Mouse (Mus musculus) forebrain, postnatal 0 days (tissue): ENCODE measurements at regions not wholly inside any gene's neighbourhood (a gene's known extent, or its start where the extent isn't known, plus 50 kb on each side); places are given as distances from the start of the nearest gene placed in this dataset.

ENCODE experiments used
- ATAC-seq: fragments of 200-750 bp; cut with Nextera tagmentation; 2 replicates; pipeline ENCODE4 v1.8.0; 2017; ENCODE audit warnings: mild to moderate bottlenecking, moderate library complexity
- DNase-seq: peaks from one replicate; pipeline ENCODE4 v3.0.0-alpha.2; 2015
- H3K27ac ChIP-seq: fragments of 300-500 bp; sonication (generic); 2 replicates; pipeline ENCODE4 v1.5.1; 2014; ENCODE audit warnings: low read depth, mild to moderate bottlenecking, antibody characterized with exemption, low read length, moderate library complexity, mixed read lengths
- H3K27me3 ChIP-seq: fragments of 300-500 bp; sonication (generic); 2 replicates; pipeline ENCODE4 v1.6.1; 2014; ENCODE audit warnings: mild to moderate bottlenecking, low read length, mixed read lengths; ENCODE audit not compliant: insufficient read depth
- H3K36me3 ChIP-seq: fragments of 300-500 bp; sonication (generic); 2 replicates; pipeline ENCODE4 v1.6.1; 2014; ENCODE audit warnings: mild to moderate bottlenecking, moderate library complexity; ENCODE audit not compliant: insufficient read depth
- H3K4me1 ChIP-seq: fragments of 300-500 bp; sonication (generic); 2 replicates; pipeline ENCODE4 v1.6.1; 2014; ENCODE audit warnings: antibody characterized with exemption; ENCODE audit not compliant: insufficient read depth
- H3K4me2 ChIP-seq: fragments of 300-500 bp; sonication (generic); 2 replicates; pipeline ENCODE4 v1.6.1; 2014; ENCODE audit warnings: low read depth, mild to moderate bottlenecking, moderate library complexity
- H3K4me3 ChIP-seq: fragments of 300-500 bp; sonication (generic); 2 replicates; pipeline ENCODE4 v1.5.1; 2014; ENCODE audit warnings: low read depth, low read length, mixed read lengths
- H3K9ac ChIP-seq: fragments of 300-500 bp; sonication (generic); 2 replicates; pipeline ENCODE4 v1.6.1; 2014; ENCODE audit warnings: mild to moderate bottlenecking
- H3K9me3 ChIP-seq: fragments of 300-500 bp; sonication (generic); 2 replicates; pipeline ENCODE4 v1.6.1; 2016; ENCODE audit warnings: low read length
- CTCF ChIP-seq: sonication (generic); IDR thresholded peaks from 2 replicates; pipeline ENCODE4 v1.5.1; 2016; ENCODE audit warnings: antibody characterized with exemption, control low read depth, low read depth
- WGBS: fragments of 180-500 bp; shearing (Covaris S2); extraction: QIAGEN DNeasy Blood & Tissue Kit; methylation state at CpG from one replicate; pipeline ENCODE4 v1.1.7; 2014; 5-methylcytosine and 5-hydroxymethylcytosine counted together

- H3K4me3 ChIP-seq: no peak overlapping the region
- no peak overlapping the region for H3K4me2 ChIP-seq
- H3K9me3 ChIP-seq: no peaks in the 10 kb centered on the region
- DNase-seq (no peak), ATAC-seq (no peak)
- H3K4me1 ChIP-seq: no peaks in the 10 kb centered on the region
- H3K36me3 ChIP-seq: no peaks in the 10 kb centered on the region
- H3K9ac ChIP-seq: no peak overlapping the region
- no peaks in the 10 kb centered on the region for H3K27me3 ChIP-seq
- no peak overlapping the region for H3K27ac ChIP-seq
- TF ChIP-seq CTCF: no peak
- 77% methylated on average over 4 of the region's 4 CpGs for WGBS
Observed at GRCm38 (mm10) chr4:105641582-105641981, 148.1 kb upstream of the Gm12728 start.

- no peak for DNase-seq
- 34% methylated on average over 7 of the region's 7 CpGs for WGBS
- H3K4me3 ChIP-seq: no peak overlapping the region
- H3K9ac ChIP-seq: no peak overlapping the region
- no peak for TF ChIP-seq CTCF
- no peak overlapping the region for H3K4me2 ChIP-seq
- H3K27me3 ChIP-seq: no peaks in the 10 kb centered on the region
- H3K36me3 ChIP-seq: no peaks in the 10 kb centered on the region
- no peaks in the 10 kb centered on the region for H3K9me3 ChIP-seq
- ATAC-seq: no peak
- no peak overlapping the region for H3K27ac ChIP-seq
- no peaks in the 10 kb centered on the region for H3K4me1 ChIP-seq
Observed at GRCm38 (mm10) chr4:105648820-105649446, 140.7 kb upstream of the Gm12728 start.

- Histone ChIP-seq H3K4me3 (no peak overlapping the region), H3K36me3 (no peaks in the 10 kb centered on the region), H3K9me3 (no peaks in the 10 kb centered on the region), H3K9ac (no peak overlapping the region), H3K4me1 (no peaks in the 10 kb centered on the region), H3K27ac (no peak overlapping the region), H3K27me3 (no peaks in the 10 kb centered on the region), H3K4me2 (no peak overlapping the region)
- 86% methylated on average over 2 of the region's 2 CpGs for WGBS
- TF ChIP-seq CTCF: no peak
- DNase-seq: no peak
- ATAC-seq: no peak
Observed at GRCm38 (mm10) chr4:105649447-105649833, 140.2 kb upstream of the Gm12728 start.

GRCm38 (mm10) chr4:105656071-105656655, 133.5 kb upstream of the Gm12728 start:
- ATAC-seq (no peak), DNase-seq (no peak)
- Histone ChIP-seq H3K4me1 (no peaks in the 10 kb centered on the region), H3K4me2 (no peak overlapping the region), H3K9me3 (no peaks in the 10 kb centered on the region), H3K27ac (no peak overlapping the region), H3K4me3 (no peak overlapping the region), H3K36me3 (no peaks in the 10 kb centered on the region), H3K27me3 (no peaks in the 10 kb centered on the region), H3K9ac (no peak overlapping the region)
- no peak for TF ChIP-seq CTCF
- WGBS: 66% methylated on average over 5 of the region's 5 CpGs

- Histone ChIP-seq H3K4me2 (no peak overlapping the region), H3K9me3 (no peaks in the 10 kb centered on the region), H3K4me3 (no peak overlapping the region), H3K27ac (no peak overlapping the region), H3K36me3 (no peaks in the 10 kb centered on the region), H3K27me3 (no peaks in the 10 kb centered on the region), H3K9ac (no peak overlapping the region), H3K4me1 (no peaks in the 10 kb centered on the region)
- no peak for TF ChIP-seq CTCF
- no peak for DNase-seq
- no peak for ATAC-seq
- WGBS: 73% methylated on average over 3 of the region's 3 CpGs
Observed at GRCm38 (mm10) chr4:105658581-105658980, 131.1 kb upstream of the Gm12728 start.

GRCm38 (mm10) chr4:105676690-105677089, 113.0 kb upstream of the Gm12728 start:
- DNase-seq (no peak), ATAC-seq (no peak)
- H3K36me3 ChIP-seq: no peaks in the 10 kb centered on the region
- no peaks in the 10 kb centered on the region for H3K9me3 ChIP-seq
- no peak overlapping the region for H3K9ac ChIP-seq
- no peaks in the 10 kb centered on the region for H3K27me3 ChIP-seq
- TF ChIP-seq CTCF: no peak
- 78% methylated on average over 1 of the region's 1 CpGs for WGBS
- no peaks in the 10 kb centered on the region for H3K4me1 ChIP-seq
- H3K4me2 ChIP-seq: no peak overlapping the region
- H3K4me3 ChIP-seq: no peak overlapping the region
- no peak overlapping the region for H3K27ac ChIP-seq

GRCm38 (mm10) chr4:105690716-105691115, 99.0 kb upstream of the Gm12728 start:
- Histone ChIP-seq H3K27me3 (no peaks in the 10 kb centered on the region), H3K9ac (no peak overlapping the region), H3K4me2 (no peak overlapping the region), H3K9me3 (no peaks in the 10 kb centered on the region), H3K36me3 (no peaks in the 10 kb centered on the region), H3K27ac (no peak overlapping the region), H3K4me3 (no peak overlapping the region), H3K4me1 (no peaks in the 10 kb centered on the region)
- ATAC-seq (no peak), DNase-seq (no peak)
- 62% methylated on average over 3 of the region's 3 CpGs for WGBS
- no peak for TF ChIP-seq CTCF
